Mouse (Mus musculus): ENCODE results near the gene Cdh20. TPM values are rescaled to one million over a fixed set of nuclear protein-coding genes. Genes with fewer than 3 reads are reported as not detected.

The Cdh20 gene
- total and polyA plus RNA-seq, 3 experiments = not detected

DNA sequence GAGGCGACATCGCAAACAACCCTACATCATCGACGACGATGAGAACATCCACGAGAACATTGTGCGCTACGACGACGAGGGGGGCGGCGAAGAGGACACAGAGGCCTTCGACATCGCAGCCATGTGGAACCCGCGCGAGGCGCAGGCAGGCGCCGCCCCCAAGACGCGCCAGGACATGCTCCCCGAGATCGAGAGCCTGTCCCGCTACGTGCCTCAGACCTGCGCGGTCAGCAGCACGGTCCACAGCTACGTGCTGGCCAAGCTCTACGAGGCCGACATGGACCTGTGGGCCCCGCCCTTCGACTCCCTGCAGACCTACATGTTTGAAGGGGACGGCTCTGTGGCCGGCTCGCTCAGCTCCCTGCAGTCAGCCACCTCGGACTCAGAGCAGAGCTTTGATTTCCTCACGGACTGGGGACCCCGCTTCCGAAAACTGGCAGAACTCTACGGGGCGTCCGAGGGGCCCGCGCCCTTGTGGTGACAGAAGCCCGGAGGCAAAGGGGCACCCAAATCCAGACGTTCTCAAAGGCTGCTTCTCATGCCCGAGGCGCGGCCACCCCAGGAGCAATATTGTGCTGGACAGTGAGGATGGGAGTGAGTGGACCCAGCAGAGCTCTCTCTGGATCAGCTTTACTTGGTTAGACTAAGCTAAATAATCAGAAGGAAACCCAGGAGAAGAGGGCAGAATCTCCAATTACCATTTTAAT, 225.7 kb downstream of the Cdh20 start:
- peaks cover 15% of the 10 kb centered on the region for H3K27me3 ChIP-seq (replicated peaks)
- TF ChIP-seq USF1 (IDR thresholded peaks at IDR 0.05; ENCODE audit: low read depth, low read length) (no peak), USF2 (conservative IDR thresholded peaks at IDR 0.05; ENCODE audit: low read depth, low read length) (no peak), POLR2AphosphoS2 (IDR thresholded peaks at IDR 0.05; ENCODE audit: low read depth, low read length) (no peak)
- H3K27ac ChIP-seq (ENCODE audit: insufficient read depth, low read depth) = no peak overlapping the region
- no peaks in the 10 kb centered on the region for H3K9me3 ChIP-seq (replicated peaks; ENCODE audit: low read length)
- dilution Hi-C loops (cut with MboI; ENCODE audit: extremely low pct_ligation_motif_present, extremely low pct_unique_long_range_greater_than_20kb, low sequenced_read_pairs) = no loop called here
- H3K9ac ChIP-seq (ENCODE audit: insufficient read depth, low read depth) = no peak overlapping the region
- H3K4me3 ChIP-seq (replicated peaks in 1 of 3; ENCODE audit: low read depth in 2 of 3, low read length in 2 of 3, poor library complexity in 1 of 3) = no peak overlapping the region
- no peak overlapping the region for H3K4me2 ChIP-seq (ENCODE audit: insufficient read depth, low read depth, poor library complexity, severe bottlenecking)
- in situ Hi-C loops (cut with MboI; ENCODE audit: low pct_ligation_motif_present, low pct_unique_long_range_greater_than_20kb, low sequenced_read_pairs) = loop anchor here (25.0 kb wide), 1 partner anchor 368 kb away; the partner anchor contains the start of gene Rnf152
- no peaks in the 10 kb centered on the region for H3K4me1 ChIP-seq (ENCODE audit: control insufficient read depth in 1 of 2, insufficient read depth in 2 of 2)
- no peak for DNase-seq (ENCODE audit: extremely low read depth)
- H3K36me3 ChIP-seq (replicated peaks in 1 of 2; ENCODE audit: control insufficient read depth in 1 of 2, insufficient read depth in 1 of 2, low read length in 1 of 2) = no peaks in the 10 kb centered on the region
- H3K79me2 ChIP-seq (replicated peaks; ENCODE audit: control insufficient read depth, extremely low read depth, insufficient read depth, poor library complexity, severe bottlenecking) = no peaks in the 10 kb centered on the region

DNA sequence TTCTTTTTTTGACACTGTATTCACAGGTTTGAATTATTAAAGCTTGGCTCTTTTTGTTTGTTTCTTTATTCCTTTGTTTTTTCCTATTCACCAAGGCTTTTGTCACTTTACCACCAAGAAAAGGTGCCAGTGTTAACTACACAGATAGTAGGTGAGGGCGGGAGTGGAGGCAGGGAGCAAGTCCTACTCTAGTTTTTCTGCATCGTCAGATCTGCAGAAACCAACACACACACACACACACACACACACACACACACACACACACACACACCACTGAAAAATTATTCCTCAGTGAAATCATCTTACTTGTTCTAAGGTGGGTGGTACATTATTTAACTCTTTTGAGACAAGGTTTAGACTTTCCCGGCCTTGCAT, 226.3 kb downstream of the Cdh20 start:
- dilution Hi-C loops (cut with MboI; ENCODE audit: extremely low pct_ligation_motif_present, extremely low pct_unique_long_range_greater_than_20kb, low sequenced_read_pairs) (no loop called here), in situ Hi-C loops (cut with MboI; ENCODE audit: low pct_ligation_motif_present, low pct_unique_long_range_greater_than_20kb, low sequenced_read_pairs) (loop anchor here (25.0 kb wide), 1 partner anchor 368 kb away; the partner anchor contains the start of gene Rnf152)

DNA sequence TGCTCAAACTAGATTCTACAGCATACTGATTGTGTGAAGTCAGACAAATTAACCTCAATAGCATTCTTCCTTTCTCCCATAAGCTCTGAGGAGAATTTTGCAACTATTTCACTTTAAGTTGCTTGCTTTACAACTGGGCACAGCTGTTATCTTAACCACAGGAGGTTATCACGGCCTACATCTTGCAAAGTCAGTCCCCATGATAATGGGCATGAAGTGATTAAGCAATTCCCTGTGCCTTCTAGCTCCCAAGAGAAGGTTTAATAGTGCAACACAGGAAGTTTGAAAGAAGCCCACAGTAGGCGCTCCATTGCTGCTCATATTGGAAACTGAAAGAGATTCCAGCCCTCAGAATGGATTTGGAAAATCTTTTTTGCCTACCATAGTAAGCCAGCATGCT, 229.5 kb downstream of the Cdh20 start:
- Histone ChIP-seq H3K36me3 (replicated peaks in 1 of 2; ENCODE audit: control insufficient read depth in 1 of 2, insufficient read depth in 1 of 2, low read length in 1 of 2) (no peaks in the 10 kb centered on the region), H3K79me2 (replicated peaks; ENCODE audit: control insufficient read depth, extremely low read depth, insufficient read depth, poor library complexity, severe bottlenecking) (no peaks in the 10 kb centered on the region), H3K4me2 (ENCODE audit: insufficient read depth, low read depth, poor library complexity, severe bottlenecking) (no peak overlapping the region), H3K9me3 (replicated peaks; ENCODE audit: low read length) (no peaks in the 10 kb centered on the region), H3K27ac (ENCODE audit: insufficient read depth, low read depth) (no peak overlapping the region), H3K4me3 (replicated peaks in 1 of 3; ENCODE audit: low read depth in 2 of 3, low read length in 2 of 3, poor library complexity in 1 of 3) (no peak overlapping the region), H3K9ac (ENCODE audit: insufficient read depth, low read depth) (no peak overlapping the region), H3K4me1 (ENCODE audit: control insufficient read depth in 1 of 2, insufficient read depth in 2 of 2) (no peaks in the 10 kb centered on the region), H3K27me3 (replicated peaks) (peaks cover 20% of the 10 kb centered on the region)
- dilution Hi-C loops (cut with MboI; ENCODE audit: extremely low pct_ligation_motif_present, extremely low pct_unique_long_range_greater_than_20kb, low sequenced_read_pairs) = no loop called here
- TF ChIP-seq SMC3 (IDR thresholded peaks at IDR 0.05; ENCODE audit: low read depth, low read length) = no peak
- no peak for TF ChIP-seq USF2 (conservative IDR thresholded peaks at IDR 0.05; ENCODE audit: low read depth, low read length)
- no peak for TF ChIP-seq IRF4 (IDR thresholded peaks at IDR 0.05; ENCODE audit: low read depth, low read length)
- TF ChIP-seq MAX (IDR thresholded peaks at IDR 0.05; ENCODE audit: low read length) = no peak
- no peak for TF ChIP-seq ZKSCAN1 (IDR thresholded peaks at IDR 0.05; ENCODE audit: borderline replicate concordance, low read depth, low read length)
- no peak for TF ChIP-seq RCOR1 (conservative IDR thresholded peaks at IDR 0.05; ENCODE audit: low read depth, low read length)
- no peak for TF ChIP-seq JUN (IDR thresholded peaks at IDR 0.05; ENCODE audit: insufficient read depth, low read depth, low read length)
- no peak for TF ChIP-seq ETS1 (conservative IDR thresholded peaks at IDR 0.05; ENCODE audit: low read depth, low read length)
- no peak for TF ChIP-seq RAD21 (IDR thresholded peaks at IDR 0.05; ENCODE audit: low read depth, low read length)
- in situ Hi-C loops (cut with MboI; ENCODE audit: low pct_ligation_motif_present, low pct_unique_long_range_greater_than_20kb, low sequenced_read_pairs) = loop anchor here (25.0 kb wide), 1 partner anchor 364 kb away; the partner anchor contains the start of gene Rnf152
- no peak for DNase-seq (ENCODE audit: extremely low read depth)

More for the DNA sequence above, 226.3 kb downstream of the Cdh20 start:
- Histone ChIP-seq H3K9ac (ENCODE audit: insufficient read depth, low read depth) (no peak overlapping the region), H3K27ac (ENCODE audit: insufficient read depth, low read depth) (no peak overlapping the region), H3K4me1 (ENCODE audit: control insufficient read depth in 1 of 2, insufficient read depth in 2 of 2) (no peaks in the 10 kb centered on the region), H3K4me3 (replicated peaks in 1 of 3; ENCODE audit: low read depth in 2 of 3, low read length in 2 of 3, poor library complexity in 1 of 3) (no peak overlapping the region), H3K9me3 (replicated peaks; ENCODE audit: low read length) (no peaks in the 10 kb centered on the region), H3K79me2 (replicated peaks; ENCODE audit: control insufficient read depth, extremely low read depth, insufficient read depth, poor library complexity, severe bottlenecking) (no peaks in the 10 kb centered on the region), H3K27me3 (replicated peaks) (peaks cover 16% of the 10 kb centered on the region), H3K4me2 (ENCODE audit: insufficient read depth, low read depth, poor library complexity, severe bottlenecking) (no peak overlapping the region), H3K36me3 (replicated peaks in 1 of 2; ENCODE audit: control insufficient read depth in 1 of 2, insufficient read depth in 1 of 2, low read length in 1 of 2) (no peaks in the 10 kb centered on the region)
- DNase-seq (ENCODE audit: extremely low read depth) = no peak
- TF ChIP-seq RAD21 (IDR thresholded peaks at IDR 0.05; ENCODE audit: low read depth, low read length) (no peak), ZNF384 (IDR thresholded peaks at IDR 0.05; ENCODE audit: low read depth, low read length) (no peak), BHLHE40 (IDR thresholded peaks at IDR 0.05; ENCODE audit: low read depth, low read length) (no peak)
